Mouse (Mus musculus) G1E (cell line): Measurements from ENCODE around the gene Slc22a2. TPM values are rescaled to one million over a fixed set of nuclear protein-coding genes. Genes with fewer than 3 reads are reported as not detected.

Source experiments
- ATAC-seq: 2 replicates; pipeline ENCODE4 v1.8.0; 2016; ENCODE audit warnings: mild to moderate bottlenecking; ENCODE audit not compliant: insufficient number of reproducible peaks, poor library complexity, low FRiP score, severe bottlenecking; ENCODE audit errors: extremely low read depth
- DNase-seq: peaks from one replicate; pipeline ENCODE4 v3.0.0; 2012; ENCODE audit warnings: low spot score
- H3K27me3 ChIP-seq: 2 replicates; pipeline ENCODE4 v1.6.1; 2012; ENCODE audit warnings: mild to moderate bottlenecking, low read length, inconsistent platforms; ENCODE audit not compliant: insufficient read depth
- H3K36me3 ChIP-seq: replicated peaks from 2 replicates; pipeline ENCODE3; 2012; ENCODE audit warnings: mild to moderate bottlenecking, inconsistent platforms
- H3K4me1 ChIP-seq: 2 replicates; pipeline ENCODE4 v1.6.1; 2012; ENCODE audit warnings: low read depth, low read length, inconsistent platforms, mixed read lengths; ENCODE audit not compliant: insufficient read depth
- H3K4me3 ChIP-seq: 2 replicates; pipeline ENCODE4 v1.5.1; 2012; ENCODE audit warnings: low read depth, mild to moderate bottlenecking, inconsistent platforms, low read length, moderate library complexity, mixed read lengths
- H3K9me3 ChIP-seq: replicated peaks from 2 replicates; pipeline ENCODE4 v1.6.1; 2012; ENCODE audit warnings: inconsistent platforms
- CTCF ChIP-seq: IDR thresholded peaks from 2 replicates; pipeline ENCODE4 v1.5.1; 2012; ENCODE audit warnings: low read depth, low read length, inconsistent platforms, mixed read lengths
- GATA1 ChIP-seq: IDR thresholded peaks from 2 replicates; pipeline ENCODE4 v1.6.1; 2012; ENCODE audit warnings: borderline replicate concordance, low read length, inconsistent platforms, mixed read lengths
- GATA2 ChIP-seq: IDR thresholded peaks from 2 replicates; pipeline ENCODE4 v1.6.1; 2012; ENCODE audit warnings: low read depth, low read length, inconsistent platforms, borderline replicate concordance
- POLR2AphosphoS5 ChIP-seq: IDR thresholded peaks from 2 replicates; pipeline ENCODE4 v1.6.1; 2012; ENCODE audit warnings: low read depth, low read length, inconsistent platforms; ENCODE audit not compliant: insufficient replicate concordance
- TAL1 ChIP-seq: conservative IDR thresholded peaks from 2 replicates; pipeline ENCODE4 v1.6.1; 2012; ENCODE audit warnings: low read depth, low read length, inconsistent platforms, mixed read lengths
- polyA plus RNA-seq: library from polyadenylated mRNA; stranded (reverse); fragments of >175 nt; gene quantifications from 2 replicates; pipeline ENCODE4 v1.2.3, GENCODE M21; 2012
- total RNA-seq, 2 experiments: library from RNA; stranded (forward) in 1 of 2; stranded (reverse) in 1 of 2; fragments of 200-1000 nt in 1 of 2; fragments of >200 nt in 1 of 2; fragmentation: Nextera tagmentation in 1 of 2; gene quantifications; 2 replicates each; pipeline ENCODE4 v1.2.3; 2014 to 2017

Gene Slc22a2
- total and polyA plus RNA-seq, 3 experiments: not detected

- no peaks in the 10 kb centered on the region for H3K36me3 ChIP-seq
- H3K27me3 ChIP-seq: peaks cover 22% of the 10 kb centered on the region
- ATAC-seq (no peak), DNase-seq (no peak)
- no peak overlapping the region for H3K4me3 ChIP-seq
- H3K4me1 ChIP-seq: no peaks in the 10 kb centered on the region
- no peaks in the 10 kb centered on the region for H3K9me3 ChIP-seq
- TF ChIP-seq GATA2 (no peak), TAL1 (no peak), CTCF (no peak), POLR2AphosphoS5 (no peak)
Measured at GRCm38 (mm10) chr17:12571924-12572463, 11.9 kb upstream of the Slc22a2 start.

DNA sequence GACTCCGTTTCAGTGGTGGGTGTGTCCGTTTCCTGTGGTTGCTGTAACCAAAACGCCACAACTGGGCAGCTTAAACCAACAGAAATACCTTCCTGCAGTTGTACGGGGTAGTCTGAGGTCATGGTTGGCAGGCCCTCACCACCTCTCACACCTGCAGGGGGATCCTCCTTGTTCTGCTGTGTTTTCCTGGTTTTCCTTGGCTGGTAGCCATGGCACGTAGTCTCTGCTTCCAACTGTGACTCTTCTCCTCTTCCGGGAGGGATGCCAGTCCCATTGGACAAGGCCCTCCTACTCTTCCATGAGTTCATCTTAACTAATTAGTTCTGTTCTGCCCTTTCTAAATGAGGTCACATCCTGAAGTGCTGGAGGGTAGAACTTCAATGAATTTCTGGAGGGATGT is 8.5 kb upstream of the Slc22a2 start:
- ATAC-seq (no peak), DNase-seq (no peak)
- H3K4me3 ChIP-seq: no peak overlapping the region
- no peaks in the 10 kb centered on the region for H3K9me3 ChIP-seq
- H3K36me3 ChIP-seq: no peaks in the 10 kb centered on the region
- TF ChIP-seq GATA1 (no peak), POLR2AphosphoS5 (no peak), TAL1 (no peak), GATA2 (no peak), CTCF (no peak)
- no peaks in the 10 kb centered on the region for H3K4me1 ChIP-seq
- H3K27me3 ChIP-seq: peaks cover 27% of the 10 kb centered on the region

DNA sequence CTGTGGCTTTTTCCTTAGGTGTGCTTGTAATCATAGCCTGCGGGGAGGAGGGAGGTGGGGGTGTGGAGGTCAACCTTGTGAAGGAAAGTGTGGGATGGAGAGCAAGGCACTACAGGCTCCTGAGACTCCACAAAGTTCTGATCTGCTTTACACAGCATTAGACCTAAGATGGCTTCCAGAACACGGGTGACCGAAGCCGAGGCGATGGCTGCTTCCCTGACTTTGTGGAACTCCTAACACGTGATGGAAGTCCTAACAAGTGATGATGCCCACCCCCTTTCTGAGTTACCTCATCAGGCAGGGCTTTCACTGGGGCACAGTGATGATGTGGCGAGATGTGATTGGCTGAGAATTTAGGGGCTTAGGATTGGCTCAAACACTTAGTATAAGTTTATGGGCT is 6.8 kb upstream of the Slc22a2 start:
- no peak for ATAC-seq
- H3K36me3 ChIP-seq: no peaks in the 10 kb centered on the region
- TF ChIP-seq CTCF (no peak), GATA2 (no peak), POLR2AphosphoS5 (no peak), GATA1 (no peak), TAL1 (no peak)
- H3K27me3 ChIP-seq: peaks cover 34% of the 10 kb centered on the region
- H3K4me1 ChIP-seq: no peaks in the 10 kb centered on the region
- no peak for DNase-seq
- no peaks in the 10 kb centered on the region for H3K9me3 ChIP-seq
- no peak overlapping the region for H3K4me3 ChIP-seq

DNA sequence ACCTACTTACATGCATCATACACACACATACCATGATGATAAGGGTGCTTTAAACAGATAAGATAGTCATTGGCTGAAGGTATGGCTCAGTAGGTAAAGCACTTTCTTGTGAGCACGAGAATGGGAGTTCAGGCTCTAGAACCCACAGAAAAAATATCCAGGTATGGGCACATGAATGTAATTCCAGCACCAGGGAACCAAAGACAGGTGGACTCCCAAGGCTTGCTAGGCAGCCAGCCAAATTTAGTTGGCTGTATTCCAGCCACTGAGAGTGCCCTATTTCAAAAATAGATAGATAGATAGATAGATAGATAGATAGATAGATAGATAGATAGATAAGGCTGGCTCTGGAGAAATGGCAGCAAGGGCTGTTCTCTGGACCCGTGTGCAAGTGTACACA is 1.4 kb downstream of the Slc22a2 start:
- H3K36me3 ChIP-seq: no peaks in the 10 kb centered on the region
- no peaks in the 10 kb centered on the region for H3K4me1 ChIP-seq
- ATAC-seq (no peak), DNase-seq (no peak)
- TF ChIP-seq CTCF (no peak), POLR2AphosphoS5 (no peak), GATA1 (no peak), TAL1 (no peak), GATA2 (no peak)
- no peaks in the 10 kb centered on the region for H3K9me3 ChIP-seq
- H3K27me3 ChIP-seq: peaks cover 57% of the 10 kb centered on the region
- no peak overlapping the region for H3K4me3 ChIP-seq

- TF ChIP-seq GATA2: no peak
- TF ChIP-seq POLR2AphosphoS5: no peak
- TF ChIP-seq CTCF: no peak
- no peak for TF ChIP-seq GATA1
- no peak for TF ChIP-seq TAL1
- no peak for DNase-seq
- H3K4me3 ChIP-seq: no peak overlapping the region
Measured at GRCm38 (mm10) chr17:12586966-12587365, 3.0 kb downstream of the Slc22a2 start.

DNA sequence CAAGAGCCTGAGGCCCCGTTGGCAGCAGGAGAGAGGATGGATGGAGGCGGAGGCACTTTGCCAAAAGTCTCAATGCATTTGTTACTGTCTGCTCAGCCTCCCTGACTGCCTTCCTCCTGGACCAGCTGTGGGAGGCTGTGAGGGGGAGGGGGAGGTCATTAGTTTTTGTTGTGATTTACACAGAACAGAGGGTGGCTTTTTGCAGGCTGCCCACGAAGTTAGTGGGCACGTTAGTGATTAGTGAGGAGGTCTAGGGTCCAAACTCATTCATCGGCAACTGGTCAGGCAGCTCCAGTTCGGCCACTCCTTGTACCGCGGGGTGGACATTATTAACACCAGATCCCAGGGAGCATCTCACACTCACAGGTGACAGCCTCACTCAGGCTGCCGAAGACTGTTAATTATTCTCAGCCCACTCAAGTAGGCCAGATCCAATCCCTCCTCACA is 4.9 kb downstream of the Slc22a2 start:
- ATAC-seq (no peak), DNase-seq (no peak)
- no peaks in the 10 kb centered on the region for H3K36me3 ChIP-seq
- peaks cover 5% of the 10 kb centered on the region for H3K9me3 ChIP-seq
- no peaks in the 10 kb centered on the region for H3K4me1 ChIP-seq
- no peak overlapping the region for H3K4me3 ChIP-seq
- TF ChIP-seq TAL1: no peak
- no peak for TF ChIP-seq GATA1
- TF ChIP-seq CTCF: no peak
- no peak for TF ChIP-seq GATA2
- no peak for TF ChIP-seq POLR2AphosphoS5
- H3K27me3 ChIP-seq: peaks cover 32% of the 10 kb centered on the region

More at GRCm38 (mm10) chr17:12586966-12587365, 3.0 kb downstream of the Slc22a2 start:
- Histone ChIP-seq H3K36me3 (no peaks in the 10 kb centered on the region), H3K27me3 (peaks cover 46% of the 10 kb centered on the region), H3K9me3 (no peaks in the 10 kb centered on the region; the same call in 1 of the 2 replicates), H3K4me1 (no peaks in the 10 kb centered on the region)
- ATAC-seq: no peak
